Mouse (Mus musculus): ENCODE measurements around the gene B9d1. TPM values are rescaled to one million over a fixed set of nuclear protein-coding genes. Genes with fewer than 3 reads are reported as not detected.

The B9d1 gene
- polyA plus RNA-seq, 1 experiment from 2014 or later, result 31.5 TPM

DNA sequence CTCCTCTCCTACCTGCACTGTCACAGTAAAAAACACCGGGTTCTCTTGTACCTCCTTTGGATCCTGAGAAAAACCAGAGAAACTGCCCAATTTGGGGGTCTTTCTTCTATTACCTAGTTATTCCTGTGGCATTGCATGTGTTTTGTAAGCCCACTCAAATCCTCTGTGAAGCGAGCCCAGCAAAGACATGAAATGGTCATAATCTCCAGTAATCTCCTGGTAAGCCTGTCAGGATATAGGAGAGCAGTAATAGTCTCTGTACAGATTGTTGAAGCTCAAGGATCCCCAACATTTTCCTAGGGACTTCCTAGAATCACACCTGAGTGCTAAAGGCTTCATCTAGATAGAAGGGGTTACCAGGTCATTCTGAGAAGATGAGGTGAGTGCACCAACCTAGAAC is 36.2 kb downstream of the B9d1 start:
- peaks cover 8% of the 10 kb centered on the region for H3K36me3 ChIP-seq (ENCODE audit: control insufficient read depth, insufficient read depth, low read length)
- H3K4me1 ChIP-seq (ENCODE audit: control insufficient read depth, insufficient read depth, low read length), result peaks cover 6% of the 10 kb centered on the region; the same call in 1 of the 2 replicates
- no peak overlapping the region for H3K4me3 ChIP-seq (ENCODE audit: low read depth, low read length)
- H3K27ac ChIP-seq (ENCODE audit: low read length), result no peak overlapping the region
- H3K9me3 ChIP-seq (replicated peaks; ENCODE audit: control insufficient read depth, low read length, poor library complexity, severe bottlenecking), result no peaks in the 10 kb centered on the region
- no peak for ATAC-seq
- whole genome bisulfite sequencing, result 73% methylated on average over 2 of the region's 2 CpGs
- no peak overlapping the region for H3K9ac ChIP-seq (ENCODE audit: low read depth, low read length)
- H3K27me3 ChIP-seq (ENCODE audit: control insufficient read depth, insufficient read depth, low read depth, low read length), result no peaks in the 10 kb centered on the region
- H3K4me2 ChIP-seq (ENCODE audit: low read length), result no peak overlapping the region

DNA sequence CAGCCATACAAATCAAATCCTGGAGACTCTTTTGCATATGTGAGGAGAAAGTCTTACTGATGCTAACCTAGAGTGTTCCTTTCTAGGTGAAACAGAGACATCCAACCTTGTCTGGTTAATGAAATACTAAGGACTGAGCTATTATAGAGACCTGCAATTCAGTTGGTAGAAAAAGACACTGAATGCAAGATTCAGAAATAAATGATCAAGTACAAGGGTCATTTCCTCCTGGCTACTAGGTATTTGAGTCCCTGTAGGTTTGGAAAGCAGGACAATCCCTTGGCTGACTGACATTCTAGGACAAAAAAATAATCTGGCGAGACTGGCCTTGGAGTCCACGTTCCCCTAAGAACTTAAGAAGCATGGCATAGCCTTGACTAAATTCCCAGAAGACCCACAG is 40.6 kb downstream of the B9d1 start:
- no peaks in the 10 kb centered on the region for H3K27me3 ChIP-seq (ENCODE audit: control insufficient read depth, insufficient read depth, low read depth, low read length)
- peaks cover 6% of the 10 kb centered on the region; the same call in 1 of the 2 replicates for H3K4me1 ChIP-seq (ENCODE audit: control insufficient read depth, insufficient read depth, low read length)
- no peak overlapping the region for H3K9ac ChIP-seq (ENCODE audit: low read depth, low read length)
- WGBS, result 86% methylated on average over 2 of the region's 2 CpGs
- H3K36me3 ChIP-seq (ENCODE audit: control insufficient read depth, insufficient read depth, low read length), result peaks cover 12% of the 10 kb centered on the region
- no peak overlapping the region for H3K4me2 ChIP-seq (ENCODE audit: low read length)
- no peak overlapping the region for H3K27ac ChIP-seq (ENCODE audit: low read length)
- ATAC-seq, result no peak
- no peaks in the 10 kb centered on the region for H3K9me3 ChIP-seq (replicated peaks; ENCODE audit: control insufficient read depth, low read length, poor library complexity, severe bottlenecking)
- no peak overlapping the region for H3K4me3 ChIP-seq (ENCODE audit: low read depth, low read length)

GRCm38 (mm10) chr11:61546452-61546851 is 41.5 kb downstream of the B9d1 start:
- Histone ChIP-seq H3K27ac (ENCODE audit: low read length) (no peak overlapping the region), H3K4me1 (ENCODE audit: control insufficient read depth, insufficient read depth, low read length) (peaks cover 6% of the 10 kb centered on the region; the same call in 1 of the 2 replicates), H3K9me3 (replicated peaks; ENCODE audit: control insufficient read depth, low read length, poor library complexity, severe bottlenecking) (no peaks in the 10 kb centered on the region), H3K9ac (ENCODE audit: low read depth, low read length) (no peak overlapping the region), H3K4me3 (ENCODE audit: low read depth, low read length) (no peak overlapping the region), H3K27me3 (ENCODE audit: control insufficient read depth, insufficient read depth, low read depth, low read length) (no peaks in the 10 kb centered on the region), H3K4me2 (ENCODE audit: low read length) (no peak overlapping the region), H3K36me3 (ENCODE audit: control insufficient read depth, insufficient read depth, low read length) (peaks cover 12% of the 10 kb centered on the region)
- no peak for ATAC-seq
- 91% methylated on average over 10 of the region's 10 CpGs for WGBS

GRCm38 (mm10) chr11:61547710-61548109 is 42.8 kb downstream of the B9d1 start:
- Histone ChIP-seq H3K27ac (ENCODE audit: low read length) (no peak overlapping the region), H3K9ac (ENCODE audit: low read depth, low read length) (no peak overlapping the region), H3K4me1 (ENCODE audit: control insufficient read depth, insufficient read depth, low read length) (peaks cover 6% of the 10 kb centered on the region; the same call in 1 of the 2 replicates), H3K9me3 (replicated peaks; ENCODE audit: control insufficient read depth, low read length, poor library complexity, severe bottlenecking) (no peaks in the 10 kb centered on the region), H3K4me2 (ENCODE audit: low read length) (no peak overlapping the region), H3K27me3 (ENCODE audit: control insufficient read depth, insufficient read depth, low read depth, low read length) (no peaks in the 10 kb centered on the region), H3K4me3 (ENCODE audit: low read depth, low read length) (no peak overlapping the region), H3K36me3 (ENCODE audit: control insufficient read depth, insufficient read depth, low read length) (peaks cover 12% of the 10 kb centered on the region)
- ATAC-seq, result no peak
- 94% methylated on average over 4 of the region's 4 CpGs for WGBS

DNA sequence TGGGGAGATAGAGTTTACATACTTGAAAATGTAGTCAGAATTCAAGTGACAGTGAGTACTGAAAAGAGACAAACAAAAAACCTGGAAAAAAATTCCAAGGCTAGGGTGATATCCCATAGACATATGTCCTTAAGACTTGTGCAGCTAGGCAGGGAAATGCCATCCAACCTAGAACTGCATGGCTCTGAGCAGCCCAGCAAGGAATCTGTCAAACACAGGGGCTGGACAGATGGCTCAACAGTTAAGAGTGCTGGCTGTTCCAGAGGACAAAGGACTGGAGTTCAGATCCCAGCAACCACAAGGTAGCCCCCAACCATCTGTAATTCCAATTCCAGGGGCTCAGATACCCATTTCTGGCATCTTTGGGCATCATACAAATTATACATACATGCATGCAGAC is 45.7 kb downstream of the B9d1 start:
- Histone ChIP-seq H3K4me3 (ENCODE audit: low read depth, low read length) (no peak overlapping the region), H3K9ac (ENCODE audit: low read depth, low read length) (no peak overlapping the region), H3K4me1 (ENCODE audit: control insufficient read depth, insufficient read depth, low read length) (peaks cover 6% of the 10 kb centered on the region), H3K27ac (ENCODE audit: low read length) (no peak overlapping the region), H3K36me3 (ENCODE audit: control insufficient read depth, insufficient read depth, low read length) (peaks cover 8% of the 10 kb centered on the region), H3K9me3 (replicated peaks; ENCODE audit: control insufficient read depth, low read length, poor library complexity, severe bottlenecking) (no peaks in the 10 kb centered on the region), H3K27me3 (ENCODE audit: control insufficient read depth, insufficient read depth, low read depth, low read length) (no peaks in the 10 kb centered on the region), H3K4me2 (ENCODE audit: low read length) (no peak overlapping the region)
- no peak for ATAC-seq

DNA sequence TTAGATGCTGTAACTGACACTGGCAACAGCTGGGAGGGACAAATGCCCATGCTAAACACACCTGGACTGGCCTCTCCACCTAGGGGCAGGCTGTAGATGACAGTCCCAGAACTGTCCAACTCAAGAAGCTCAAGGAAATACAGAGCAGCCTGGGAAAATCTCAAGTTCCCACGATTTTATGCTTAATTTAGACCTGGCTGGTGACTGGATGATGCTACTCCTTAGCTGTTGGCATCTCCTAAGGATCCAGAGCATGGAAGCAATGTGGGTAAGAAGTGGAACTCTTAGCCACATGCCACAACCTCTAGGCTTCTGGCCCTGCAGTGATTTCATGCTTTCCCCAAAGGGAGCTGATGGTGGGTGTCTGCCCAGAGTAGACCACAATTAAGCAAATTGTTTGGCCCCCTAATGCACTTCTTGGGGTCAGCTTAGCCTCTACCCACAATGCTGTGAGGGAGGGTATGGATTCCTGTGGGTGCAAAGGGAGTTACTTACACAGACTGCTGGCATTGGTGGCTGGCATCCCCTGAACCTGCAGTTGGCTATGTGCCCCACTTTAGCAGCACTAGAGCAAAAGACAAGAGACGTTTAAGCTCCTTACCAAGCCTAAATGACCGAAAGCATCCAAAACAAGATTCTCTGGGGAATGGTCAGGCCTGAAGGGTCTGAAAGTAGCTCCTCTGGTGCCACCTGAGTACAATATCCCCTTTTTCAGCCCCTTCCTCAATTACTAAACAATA is 48.2 kb downstream of the B9d1 start:
- H3K9me3 ChIP-seq (replicated peaks; ENCODE audit: control insufficient read depth, low read length, poor library complexity, severe bottlenecking), result no peaks in the 10 kb centered on the region
- 59% methylated on average over 3 of the region's 3 CpGs for WGBS
- no peaks in the 10 kb centered on the region for H3K36me3 ChIP-seq (ENCODE audit: control insufficient read depth, insufficient read depth, low read length)
- no peaks in the 10 kb centered on the region for H3K27me3 ChIP-seq (ENCODE audit: control insufficient read depth, insufficient read depth, low read depth, low read length)
- no peak overlapping the region for H3K4me2 ChIP-seq (ENCODE audit: low read length)
- H3K4me3 ChIP-seq (ENCODE audit: low read depth, low read length), result no peak overlapping the region
- H3K4me1 ChIP-seq (ENCODE audit: control insufficient read depth, insufficient read depth, low read length), result peaks cover 6% of the 10 kb centered on the region
- no peak for ATAC-seq
- H3K27ac ChIP-seq (ENCODE audit: low read length), result no peak overlapping the region
- no peak overlapping the region for H3K9ac ChIP-seq (ENCODE audit: low read depth, low read length)

DNA sequence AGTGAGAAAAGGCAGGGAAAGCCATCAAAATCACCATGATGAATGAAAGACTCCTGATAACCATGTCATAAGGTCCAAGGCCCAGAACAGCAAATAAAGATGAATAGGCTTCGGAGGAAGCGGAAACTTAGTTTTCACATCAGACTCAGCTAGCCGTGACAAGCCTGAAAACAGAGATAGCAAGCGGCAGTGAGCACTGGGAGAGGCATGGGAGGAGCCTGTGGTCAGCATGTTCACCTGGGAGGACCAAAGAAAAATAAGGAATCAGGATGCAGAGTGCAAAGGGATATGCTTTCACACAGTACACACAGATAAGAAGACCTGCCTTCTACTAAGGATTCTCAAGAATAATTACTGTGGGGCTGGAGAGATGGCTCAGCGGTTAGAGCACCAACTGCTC is 54.6 kb downstream of the B9d1 start:
- Histone ChIP-seq H3K4me3 (ENCODE audit: low read depth, low read length) (no peak overlapping the region), H3K9ac (ENCODE audit: low read depth, low read length) (no peak overlapping the region), H3K27me3 (ENCODE audit: control insufficient read depth, insufficient read depth, low read depth, low read length) (no peaks in the 10 kb centered on the region), H3K27ac (ENCODE audit: low read length) (no peak overlapping the region), H3K9me3 (replicated peaks; ENCODE audit: control insufficient read depth, low read length, poor library complexity, severe bottlenecking) (no peaks in the 10 kb centered on the region), H3K4me2 (ENCODE audit: low read length) (no peak overlapping the region), H3K4me1 (ENCODE audit: control insufficient read depth, insufficient read depth, low read length) (no peaks in the 10 kb centered on the region), H3K36me3 (ENCODE audit: control insufficient read depth, insufficient read depth, low read length) (no peaks in the 10 kb centered on the region)
- ATAC-seq, result no peak
- 88% methylated on average over 5 of the region's 5 CpGs for WGBS

- no peaks in the 10 kb centered on the region for H3K27me3 ChIP-seq (ENCODE audit: control insufficient read depth, insufficient read depth, low read depth, low read length)
- no peak overlapping the region for H3K9ac ChIP-seq (ENCODE audit: low read depth, low read length)
- H3K36me3 ChIP-seq (ENCODE audit: control insufficient read depth, insufficient read depth, low read length), result no peaks in the 10 kb centered on the region
- WGBS, result 84% methylated on average over 5 of the region's 5 CpGs
- no peak overlapping the region for H3K4me3 ChIP-seq (ENCODE audit: low read depth, low read length)
- no peak for ATAC-seq
- 0 out of 2 replicates have a peak, but pooled peaks cover 4% of the 10 kb centered on the region for H3K4me1 ChIP-seq (ENCODE audit: control insufficient read depth, insufficient read depth, low read length)
- H3K27ac ChIP-seq (ENCODE audit: low read length), result no peak overlapping the region
- no peak overlapping the region for H3K4me2 ChIP-seq (ENCODE audit: low read length)
- H3K9me3 ChIP-seq (replicated peaks; ENCODE audit: control insufficient read depth, low read length, poor library complexity, severe bottlenecking), result no peaks in the 10 kb centered on the region
Observed at GRCm38 (mm10) chr11:61562421-61562820, 57.5 kb downstream of the B9d1 start.

All from midbrain, embryonic 16.5 days (tissue).